Mouse (Mus musculus) left cerebral cortex, adult 9 months (tissue): ENCODE data around the gene Lpin1.
A peak's percentile ranks its signal among the peaks of the same experiment; 100 is the strongest.

Source experiments
- DNase-seq, 2 experiments: peaks; one replicate each; pipeline ENCODE4 v3.0.0; 2022; ENCODE audit warnings: low spot score in 2 of 2

Lpin1 gene

DNA sequence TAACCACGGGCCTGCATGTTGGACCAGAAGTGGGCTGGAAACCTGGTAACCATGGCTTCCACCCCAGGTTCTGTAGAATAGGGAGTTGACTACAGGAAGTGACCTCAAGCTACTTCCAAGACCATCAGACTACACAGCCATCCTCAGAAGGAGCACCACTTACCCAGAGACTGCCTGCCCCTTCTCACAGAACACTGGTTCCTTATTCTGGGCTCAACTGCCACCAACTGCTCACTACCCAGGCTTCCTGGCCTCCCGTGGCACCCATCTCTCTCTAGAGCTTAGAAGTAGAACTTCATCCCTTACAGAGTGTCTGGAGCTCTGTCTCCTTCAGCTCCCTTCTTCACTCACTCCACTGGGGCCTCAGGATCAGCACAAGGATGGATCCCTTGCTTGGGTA is at the start of gene Lpin1:
TSS of gene Lpin1 (minus strand) at position 31 of the 400 bp plus-strand sequence.
- no peak for DNase-seq

DNA sequence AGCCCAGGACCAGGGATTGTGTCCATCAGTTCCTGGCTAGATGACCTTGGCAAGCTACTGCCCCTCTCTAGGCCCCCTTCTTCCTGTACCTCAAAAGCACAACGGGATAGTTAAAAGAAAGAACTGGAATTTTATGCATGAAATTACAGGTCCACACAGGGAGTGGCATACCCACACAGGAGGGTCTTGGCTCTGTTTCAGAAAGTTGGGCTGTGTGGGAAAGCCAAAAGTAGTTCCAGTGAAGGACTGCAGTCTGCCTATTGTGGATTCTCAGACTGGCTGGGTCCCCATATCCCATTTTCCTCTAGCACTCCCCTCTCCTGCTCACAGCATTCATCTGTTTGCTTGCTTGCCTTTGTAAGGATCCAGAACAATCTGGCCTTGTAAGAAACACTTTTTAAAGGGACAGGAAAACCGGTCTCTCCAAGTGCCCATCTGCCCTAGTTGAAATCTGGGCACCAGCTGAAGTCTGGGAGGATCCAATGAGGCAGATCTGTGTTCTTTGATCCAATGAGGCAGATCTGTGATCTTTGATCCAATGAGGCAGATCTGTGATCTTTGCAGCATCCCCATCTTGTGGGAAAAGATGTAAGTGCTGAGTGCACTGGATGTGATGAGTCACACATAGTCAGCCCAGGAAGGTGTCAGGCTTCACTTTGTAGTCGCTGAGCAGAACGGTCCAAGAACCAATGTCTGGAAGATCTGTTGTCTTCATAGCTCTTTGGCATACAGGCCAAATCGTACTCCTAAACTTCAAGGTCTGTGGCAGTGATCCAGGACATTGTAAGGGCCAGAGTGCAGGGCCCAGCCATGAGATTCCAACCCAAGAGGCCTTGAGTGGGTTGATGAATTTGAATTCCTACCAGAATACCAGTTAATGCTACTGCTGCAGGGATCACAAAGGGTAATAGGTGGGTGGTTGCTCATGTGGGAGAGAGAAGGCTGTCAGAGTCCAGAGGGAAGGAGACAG is 46.4 kb upstream of the Lpin1 start:
- peak in 1 of 2 experiments; percentile 38 for DNase-seq

- DNase-seq: no peak
Observed at GRCm38 (mm10) chr12:16655604-16656003, 44.8 kb upstream of the Lpin1 start.

GRCm38 (mm10) chr12:16653332-16654093 is 42.7 kb upstream of the Lpin1 start, which contains the start of gene Ntsr2:
Ntsr2 (plus strand) TSS chr12:16653382.
- peak; percentile 31 to 61 for DNase-seq

- DNase-seq: no peak
Observed at GRCm38 (mm10) chr12:16649819-16650218, 39.1 kb upstream of the Lpin1 start.

DNA sequence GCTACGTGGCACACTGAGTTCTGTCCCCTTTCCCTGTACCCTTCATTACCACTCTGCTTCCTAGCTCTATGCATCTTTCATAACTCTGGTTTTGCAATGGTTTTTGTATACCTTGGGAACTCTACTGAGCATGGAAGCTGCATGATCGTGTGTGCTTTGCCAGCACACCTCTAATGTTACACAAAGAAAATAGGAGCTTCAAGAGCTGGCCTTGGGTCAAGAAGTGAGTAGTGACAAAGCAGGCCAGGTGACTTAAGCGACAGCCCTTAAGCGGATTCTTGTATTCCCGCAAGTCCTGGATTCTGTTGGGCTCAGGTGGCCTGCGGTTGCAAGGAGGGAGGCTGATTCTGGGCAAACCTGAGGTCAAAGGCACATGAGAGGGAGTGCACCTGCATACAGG is 37.5 kb upstream of the Lpin1 start:
- DNase-seq: no peak

GRCm38 (mm10) chr12:16646780-16647409 is 36.1 kb upstream of the Lpin1 start:
- DNase-seq: no peak

DNA sequence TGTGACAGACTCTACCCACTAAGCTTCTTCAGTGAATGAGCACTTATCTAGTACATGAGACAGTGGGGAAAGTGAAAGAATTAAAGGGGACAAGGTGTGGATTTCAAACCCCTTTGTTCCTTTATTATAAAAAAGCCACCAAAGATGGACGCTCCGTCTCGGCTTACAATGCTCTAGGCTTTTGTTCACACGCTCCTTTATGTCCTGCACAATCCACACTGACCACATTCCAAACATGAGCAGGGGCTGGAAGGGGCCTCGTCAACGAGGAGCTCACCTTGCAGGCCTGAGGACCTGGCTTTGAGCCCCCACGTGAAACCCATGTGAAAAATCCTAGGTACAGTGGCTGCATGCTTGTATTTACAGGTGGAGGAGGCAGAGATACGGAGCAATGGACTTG is 33.9 kb upstream of the Lpin1 start:
- DNase-seq: no peak

- DNase-seq: peak in 1 of 2 experiments; percentile 31
Observed at GRCm38 (mm10) chr12:16643508-16644345, 33.0 kb upstream of the Lpin1 start.

DNA sequence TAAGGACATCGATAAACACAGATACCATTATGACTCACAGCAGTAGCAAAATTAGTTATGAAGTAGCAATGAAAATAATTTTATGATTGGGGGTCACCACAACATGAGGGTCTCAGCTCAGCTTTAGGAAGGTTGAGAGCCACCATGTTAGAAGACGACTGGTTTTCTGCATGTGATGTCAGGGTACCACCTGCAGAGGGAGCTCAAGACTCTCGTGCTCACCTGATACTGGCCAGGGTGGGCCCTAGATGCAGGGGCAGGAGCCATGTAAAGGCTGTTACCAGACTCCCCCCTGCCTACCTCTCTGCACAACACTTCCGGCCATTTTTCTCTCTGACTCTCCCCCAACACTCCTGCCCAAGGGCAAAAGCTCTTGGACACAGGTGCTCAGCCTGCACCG is 31.2 kb upstream of the Lpin1 start:
- no peak for DNase-seq

DNA sequence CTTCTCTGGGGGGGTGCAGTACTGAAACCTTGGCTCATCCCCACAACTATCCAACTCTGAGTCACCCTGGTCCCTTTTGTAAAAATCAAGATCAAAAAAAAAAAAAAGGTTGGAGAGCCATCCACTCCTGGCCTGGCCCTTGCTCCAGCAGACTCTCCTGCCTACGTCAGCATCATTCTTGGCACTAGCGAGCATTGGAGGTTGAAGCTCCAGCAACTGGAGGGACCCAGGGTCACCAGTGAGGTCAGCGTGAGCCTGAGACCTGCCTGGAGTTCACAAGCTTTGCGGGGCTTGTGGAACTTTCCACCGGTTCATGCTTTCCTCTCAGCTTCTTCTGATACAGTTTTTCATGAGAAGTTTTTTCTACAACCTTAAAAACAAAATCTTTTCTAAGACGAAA is 29.3 kb upstream of the Lpin1 start:
- DNase-seq: no peak

- DNase-seq: no peak
Observed at GRCm38 (mm10) chr12:16639078-16639771, 28.5 kb upstream of the Lpin1 start.

DNA sequence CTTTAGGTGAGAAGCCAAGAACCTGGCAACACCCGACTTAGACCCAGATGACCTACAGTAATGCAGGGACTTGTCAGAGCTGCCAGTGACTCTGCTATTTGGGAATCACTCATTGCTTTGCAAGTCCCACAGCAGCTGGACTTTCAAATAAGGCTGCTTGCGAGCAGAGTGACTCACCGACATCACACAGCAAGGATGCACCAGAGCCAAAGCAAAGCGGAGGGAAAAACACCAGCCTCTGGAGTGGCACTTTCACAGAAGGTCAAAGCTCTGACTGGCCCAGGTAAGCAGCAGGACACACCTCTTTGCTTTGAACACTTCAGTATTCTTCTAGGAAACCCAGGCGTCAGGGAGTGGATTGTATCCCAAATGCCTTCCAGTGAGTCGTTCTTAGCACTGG is 25.1 kb upstream of the Lpin1 start:
- no peak for DNase-seq

- peak in 1 of 2 experiments; percentile 39 for DNase-seq
Observed at GRCm38 (mm10) chr12:16634075-16634813, 23.5 kb upstream of the Lpin1 start.

DNA sequence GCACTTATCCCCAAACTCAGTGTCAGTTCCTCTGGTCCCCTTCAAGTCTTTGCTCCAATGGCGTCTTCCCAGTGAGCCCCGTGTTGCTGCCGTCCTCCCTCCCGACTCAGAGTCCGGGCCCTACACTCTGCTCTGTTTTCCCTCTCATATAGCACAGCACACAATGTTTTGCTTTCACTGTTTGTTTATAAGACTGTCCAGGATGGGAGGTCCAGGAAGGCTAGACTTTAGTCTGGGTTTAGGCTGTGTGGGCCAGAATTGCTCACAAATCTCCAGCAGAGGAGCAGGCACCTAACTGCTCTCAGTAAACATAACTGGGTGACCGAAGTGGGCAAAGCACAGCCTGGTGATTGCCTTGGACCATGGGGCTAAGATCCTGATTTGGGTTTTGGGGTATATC is 22.5 kb upstream of the Lpin1 start:
- no peak for DNase-seq

GRCm38 (mm10) chr12:16631423-16631822 is 20.7 kb upstream of the Lpin1 start:
- DNase-seq: no peak

DNA sequence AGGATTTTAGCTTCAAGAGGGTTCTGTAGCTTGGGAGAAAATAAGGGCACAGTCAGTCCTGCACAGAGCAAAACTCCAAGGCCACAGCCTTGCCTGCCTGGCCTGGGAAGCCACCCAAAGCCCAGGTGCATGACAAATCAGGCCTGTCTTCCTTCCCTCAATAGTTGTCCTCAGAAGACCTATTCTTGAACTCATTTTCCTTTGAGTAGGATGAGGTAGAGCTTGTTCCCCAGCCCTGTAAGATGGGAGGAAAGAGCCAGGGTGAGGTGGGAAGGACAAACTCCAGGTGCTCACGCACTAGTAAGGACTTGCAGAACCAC is 20.1 kb upstream of the Lpin1 start:
- no peak for DNase-seq

GRCm38 (mm10) chr12:16630152-16630865 is 19.5 kb upstream of the Lpin1 start:
- no peak for DNase-seq

DNA sequence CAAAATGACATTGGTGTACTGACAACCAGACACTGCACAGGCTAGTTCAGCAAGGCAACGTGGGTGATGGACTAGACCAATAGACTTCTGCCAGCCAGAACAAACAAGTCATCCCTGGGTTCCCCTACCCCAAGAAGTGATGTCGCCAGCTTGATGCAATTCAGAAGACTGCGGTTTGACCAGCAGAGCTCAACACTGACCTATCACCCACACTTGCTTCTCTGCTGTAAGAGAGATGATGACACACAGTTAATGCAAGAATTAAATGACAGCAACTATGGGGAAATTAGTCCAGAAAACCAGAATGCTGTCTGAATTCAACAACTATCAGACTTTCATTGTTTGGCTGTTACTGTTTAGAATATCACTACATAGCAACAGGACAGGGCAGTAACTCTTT is 9.5 kb upstream of the Lpin1 start:
- DNase-seq: no peak
